In genomic region chr2:169998878-169999337, GRCm38 (mm10) we compare ENCODE assay signal across 9 mouse cellular contexts.
A peak's percentile ranks its signal among the peaks of the same experiment; 100 is the strongest.
DNase-seq lines count a peak whose midpoint lies in the region; ATAC-seq and TF ChIP-seq lines count a peak whose summit lies in the region.
"Had no signal": no experiment of that assay in that cellular context is flagged by ENCODE, and none has a peak within 500 bp of the region (broad histone marks: within the 10 kb centered on the region; RNA-seq: fewer than 3 reads in every experiment).

No protein-coding gene starts in this region.

- H3K4me1 ChIP-seq in intestine, embryonic 16.5 days (ENCODE audit: control insufficient read depth, insufficient read depth, low read length) = peaks cover 32% of the 10 kb centered on the region
- peaks cover 4% of the 10 kb centered on the region; the same call in 1 of the 2 replicates for H3K4me1 ChIP-seq in intestine, postnatal 0 days (replicated peaks; ENCODE audit: control insufficient read depth, insufficient read depth, low read length)
- peaks cover 60% of the 10 kb centered on the region for H3K4me1 ChIP-seq in embryonic facial prominence, embryonic 10.5 days
- H3K4me1 ChIP-seq in forebrain, postnatal 0 days (ENCODE audit: insufficient read depth) = 0 out of 2 replicates have a peak, but pooled peaks cover 3% of the 10 kb centered on the region
- peaks cover 54% of the 10 kb centered on the region for H3K4me1 ChIP-seq in midbrain, embryonic 12.5 days

- H3K9ac ChIP-seq in intestine, embryonic 16.5 days (ENCODE audit: low read depth, low read length) = no peak overlapping the region
- H3K9ac ChIP-seq in intestine, postnatal 0 days (ENCODE audit: low read depth, low read length) = no peak overlapping the region
- no peak overlapping the region for H3K9ac ChIP-seq in forebrain, postnatal 0 days
- no peak overlapping the region for H3K9ac ChIP-seq in midbrain, embryonic 12.5 days (replicated peaks)
- H3K9ac ChIP-seq: liver, embryonic 13.5 days had no signal

- 37% methylated on average over 11 of the region's 11 CpGs for WGBS in intestine, embryonic 16.5 days
- WGBS in intestine, postnatal 0 days = 55% methylated on average over 11 of the region's 11 CpGs
- WGBS in embryonic facial prominence, embryonic 10.5 days = 55% methylated on average over 11 of the region's 11 CpGs
- 8% methylated on average over 11 of the region's 11 CpGs for WGBS in forebrain, postnatal 0 days
- 39% methylated on average over 11 of the region's 11 CpGs for WGBS in midbrain, embryonic 12.5 days

- H3K9me3 ChIP-seq in intestine, embryonic 16.5 days (ENCODE audit: control insufficient read depth, low read length) = no peaks in the 10 kb centered on the region
- no peaks in the 10 kb centered on the region for H3K9me3 ChIP-seq in intestine, postnatal 0 days (ENCODE audit: control insufficient read depth)
- no peaks in the 10 kb centered on the region for H3K9me3 ChIP-seq in embryonic facial prominence, embryonic 10.5 days
- no peaks in the 10 kb centered on the region for H3K9me3 ChIP-seq in forebrain, postnatal 0 days (ENCODE audit: low read length)
- no peaks in the 10 kb centered on the region for H3K9me3 ChIP-seq in midbrain, embryonic 12.5 days
- H3K9me3 ChIP-seq: liver, embryonic 13.5 days had no signal

- peak overlapping the region; percentile 3; the same call in 1 of the 2 replicates for H3K27ac ChIP-seq in intestine, embryonic 16.5 days (ENCODE audit: low read length)
- no peak overlapping the region for H3K27ac ChIP-seq in intestine, postnatal 0 days (ENCODE audit: low read depth, low read length)
- H3K27ac ChIP-seq in embryonic facial prominence, embryonic 10.5 days (replicated peaks) = peak overlapping the region; percentile 77
- H3K27ac ChIP-seq in forebrain, postnatal 0 days (ENCODE audit: low read depth, low read length) = 0 out of 2 replicates have a peak overlapping the region, but pooled peaks have one; percentile 15
- H3K27ac ChIP-seq in midbrain, embryonic 12.5 days (replicated peaks) = peak overlapping the region; percentile 83
- H3K27ac ChIP-seq: liver, embryonic 13.5 days had no signal

- no peak for DNase-seq in embryonic facial prominence, embryonic 10.5 days (ENCODE audit: low spot score)
- peak; percentile 54 for DNase-seq in forebrain, postnatal 0 days
- no peak for DNase-seq in gastrocnemius, postnatal 4 days (ENCODE audit: low spot score in 2 of 2)
- DNase-seq in left cerebral cortex, adult 18-20 months (ENCODE audit: low spot score in 2 of 2) = no peak
- DNase-seq: liver, embryonic 13.5 days had no signal

- no peaks in the 10 kb centered on the region for H3K36me3 ChIP-seq in intestine, embryonic 16.5 days (ENCODE audit: control insufficient read depth, insufficient read depth, low read length)
- no peaks in the 10 kb centered on the region for H3K36me3 ChIP-seq in intestine, postnatal 0 days (ENCODE audit: control insufficient read depth, insufficient read depth)
- no peaks in the 10 kb centered on the region for H3K36me3 ChIP-seq in embryonic facial prominence, embryonic 10.5 days (replicated peaks)
- H3K36me3 ChIP-seq in forebrain, postnatal 0 days (ENCODE audit: insufficient read depth) = no peaks in the 10 kb centered on the region
- no peaks in the 10 kb centered on the region for H3K36me3 ChIP-seq in midbrain, embryonic 12.5 days
- H3K36me3 ChIP-seq: liver, embryonic 13.5 days had no signal

- no peaks in the 10 kb centered on the region for H3K27me3 ChIP-seq in intestine, embryonic 16.5 days (replicated peaks; ENCODE audit: control insufficient read depth, insufficient read depth, low read length)
- H3K27me3 ChIP-seq in intestine, postnatal 0 days (replicated peaks; ENCODE audit: control insufficient read depth, insufficient read depth, low read length) = no peaks in the 10 kb centered on the region
- H3K27me3 ChIP-seq in embryonic facial prominence, embryonic 10.5 days (replicated peaks; ENCODE audit: low read depth, poor library complexity, severe bottlenecking) = peaks cover 14% of the 10 kb centered on the region
- peaks cover 9% of the 10 kb centered on the region for H3K27me3 ChIP-seq in forebrain, postnatal 0 days (ENCODE audit: insufficient read depth, low read length)
- no peaks in the 10 kb centered on the region for H3K27me3 ChIP-seq in midbrain, embryonic 12.5 days

- TF ChIP-seq CTCF in intestine, postnatal 0 days (IDR thresholded peaks at IDR 0.05; ENCODE audit: low read depth) = no peak
- TF ChIP-seq CTCF in forebrain, postnatal 0 days (IDR thresholded peaks at IDR 0.05; ENCODE audit: low read depth) = no peak

- ATAC-seq in intestine, embryonic 16.5 days = no peak
- no peak for ATAC-seq in intestine, postnatal 0 days
- ATAC-seq in forebrain, postnatal 0 days = peak; percentile 47; the same call in 1 of the 2 replicates
- no peak; the same call in 1 of the 2 replicates for ATAC-seq in midbrain, embryonic 12.5 days (ENCODE audit: low FRiP score, low read depth)
- no peak for ATAC-seq in frontal cortex, adult (ENCODE audit: low TSS enrichment)

- no peak overlapping the region for H3K4me3 ChIP-seq in intestine, embryonic 16.5 days (ENCODE audit: low read length)
- H3K4me3 ChIP-seq in intestine, postnatal 0 days (ENCODE audit: low read depth, low read length) = no peak overlapping the region
- H3K4me3 ChIP-seq in embryonic facial prominence, embryonic 10.5 days = no peak overlapping the region
- no peak overlapping the region for H3K4me3 ChIP-seq in forebrain, postnatal 0 days (ENCODE audit: low read depth, low read length)
- no peak overlapping the region for H3K4me3 ChIP-seq in midbrain, embryonic 12.5 days
- H3K4me3 ChIP-seq: liver, embryonic 13.5 days had no signal

- no peak overlapping the region for H3K4me2 ChIP-seq in intestine, embryonic 16.5 days (ENCODE audit: low read depth, low read length)
- no peak overlapping the region for H3K4me2 ChIP-seq in intestine, postnatal 0 days (replicated peaks; ENCODE audit: low read depth)
- no peak overlapping the region for H3K4me2 ChIP-seq in forebrain, postnatal 0 days (ENCODE audit: low read depth)
- H3K4me2 ChIP-seq in midbrain, embryonic 12.5 days (replicated peaks) = 0 out of 2 replicates have a peak overlapping the region, but pooled peaks have one; percentile 7
- H3K4me2 ChIP-seq: liver, embryonic 13.5 days had no signal
